Mouse (Mus musculus) E14TG2a.4 (cell line): ENCODE results near the gene Ctnnal1.

Source experiments
- CTCF ChIP-seq: conservative IDR thresholded peaks from 2 replicates; pipeline ENCODE4 v1.5.1; 2014; ENCODE audit warnings: low read length
- POU5F1 ChIP-seq: IDR thresholded peaks from 2 replicates; pipeline ENCODE4 v1.6.1; 2014; ENCODE audit warnings: low read length, borderline replicate concordance

DNA sequence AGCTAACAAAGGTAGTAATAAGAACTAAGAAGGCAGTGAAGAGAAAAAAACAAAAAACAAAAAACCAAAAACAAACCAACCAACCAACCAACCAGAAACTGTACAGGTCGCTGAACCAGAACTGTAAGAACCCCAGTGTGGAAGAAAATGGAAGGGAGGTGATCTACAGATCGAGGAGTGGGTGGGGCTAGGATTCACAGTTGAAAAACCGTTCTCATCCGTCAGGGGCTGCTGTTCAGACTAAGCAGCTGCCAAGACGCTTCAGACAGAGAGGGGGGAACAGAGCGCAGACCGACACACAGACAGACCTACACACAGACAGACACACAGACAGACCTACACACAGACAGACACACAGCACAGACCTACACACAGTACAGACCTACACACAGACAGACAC lies 22.5 kb downstream of the Ctnnal1 start:
- TF ChIP-seq CTCF (no peak), POU5F1 (no peak)
